Mouse (Mus musculus) intestine, postnatal 0 days (tissue): ENCODE data around the gene Atp6v1fnb. TPM values are rescaled to one million over a fixed set of nuclear protein-coding genes. Genes with fewer than 3 reads are reported as not detected.

Experiments used
- ATAC-seq: fragments of 200-750 bp; cut with Nextera tagmentation; 2 replicates; pipeline ENCODE4 v1.8.0; 2017; ENCODE audit warnings: mild to moderate bottlenecking, moderate TSS enrichment, moderate library complexity
- H3K27ac ChIP-seq: fragments of 300-500 bp; sonication (generic); 2 replicates; pipeline ENCODE4 v1.5.1; 2014; ENCODE audit warnings: mild to moderate bottlenecking, low read depth, low read length, moderate library complexity
- H3K27me3 ChIP-seq: fragments of 300-500 bp; sonication (generic); replicated peaks from 2 replicates; pipeline ENCODE4 v1.6.1; 2014; ENCODE audit warnings: low read length, mixed read lengths; ENCODE audit not compliant: control insufficient read depth, insufficient read depth
- H3K36me3 ChIP-seq: fragments of 300-500 bp; sonication (generic); 2 replicates; pipeline ENCODE4 v1.6.1; 2014; ENCODE audit warnings: mild to moderate bottlenecking, moderate library complexity; ENCODE audit not compliant: control insufficient read depth, insufficient read depth
- H3K4me1 ChIP-seq: fragments of 300-500 bp; sonication (generic); replicated peaks from 2 replicates; pipeline ENCODE4 v1.6.1; 2014; ENCODE audit warnings: antibody characterized with exemption, low read length, mixed read lengths; ENCODE audit not compliant: control insufficient read depth, insufficient read depth
- H3K4me2 ChIP-seq: fragments of 300-500 bp; sonication (generic); replicated peaks from 2 replicates; pipeline ENCODE4 v1.6.1; 2014; ENCODE audit warnings: low read depth, mild to moderate bottlenecking, moderate library complexity
- H3K4me3 ChIP-seq: fragments of 300-500 bp; sonication (generic); 2 replicates; pipeline ENCODE4 v1.5.1; 2014; ENCODE audit warnings: low read depth, low read length
- H3K9ac ChIP-seq: fragments of 300-500 bp; sonication (generic); 2 replicates; pipeline ENCODE4 v1.6.1; 2014; ENCODE audit warnings: mild to moderate bottlenecking, low read depth, low read length
- H3K9me3 ChIP-seq: fragments of 300-500 bp; sonication (generic); 2 replicates; pipeline ENCODE4 v1.6.1; 2016; ENCODE audit warnings: mixed run types; ENCODE audit not compliant: control insufficient read depth
- CTCF ChIP-seq: sonication (generic); IDR thresholded peaks from 2 replicates; pipeline ENCODE4 v1.5.1; 2016; ENCODE audit warnings: low read depth, mild to moderate bottlenecking, control low read depth, antibody characterized with exemption, moderate library complexity
- WGBS: fragments of 180-500 bp; shearing (Covaris S2); extraction: QIAGEN DNeasy Blood & Tissue Kit; methylation state at CpG from one replicate; pipeline ENCODE4 v1.1.7; 2014; 5-methylcytosine and 5-hydroxymethylcytosine counted together
- polyA plus RNA-seq: library from polyadenylated mRNA; unstranded; fragments of >200 nt; fragmentation: Nextera tagmentation; extraction: Ambion mirVana; gene quantifications from 2 replicates; pipeline ENCODE4 v1.2.1, GENCODE M21; 2015

The Atp6v1fnb gene
- polyA plus RNA-seq, 1 experiment from 2014 or later = not detected

DNA sequence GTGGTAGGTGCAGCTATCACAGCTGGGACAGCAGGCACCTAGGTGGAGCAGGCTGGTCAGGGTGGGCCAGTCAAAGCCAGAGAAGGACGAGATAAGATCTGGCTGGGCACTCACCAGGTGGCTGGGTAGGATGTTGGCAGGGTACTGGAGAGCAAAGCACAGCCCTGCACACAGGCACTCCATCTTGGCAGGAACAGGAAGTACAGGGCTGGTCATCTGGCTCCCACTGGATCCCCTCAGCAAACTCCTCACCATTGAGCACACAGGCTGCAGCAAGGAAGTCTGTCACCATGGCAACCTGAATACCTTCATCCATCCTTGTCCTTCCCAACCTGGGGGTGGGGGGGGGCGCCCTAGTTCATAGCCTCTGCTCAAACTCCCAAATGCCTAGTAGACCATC, 26.6 kb downstream of the Atp6v1fnb start:
- Histone ChIP-seq H3K4me3 (no peak overlapping the region), H3K4me2 (no peak overlapping the region), H3K27ac (no peak overlapping the region), H3K4me1 (no peaks in the 10 kb centered on the region), H3K9ac (no peak overlapping the region), H3K27me3 (0 out of 2 replicates have a peak, but pooled peaks cover 4% of the 10 kb centered on the region), H3K36me3 (no peaks in the 10 kb centered on the region), H3K9me3 (no peaks in the 10 kb centered on the region)
- 36% methylated on average over 2 of the region's 2 CpGs for WGBS
- no peak for TF ChIP-seq CTCF
- ATAC-seq = no peak

GRCm38 (mm10) chr6:29500177-29500576, 28.9 kb downstream of the Atp6v1fnb start:
- no peak for ATAC-seq
- 67% methylated on average over 7 of the region's 7 CpGs for WGBS
- TF ChIP-seq CTCF = no peak

DNA sequence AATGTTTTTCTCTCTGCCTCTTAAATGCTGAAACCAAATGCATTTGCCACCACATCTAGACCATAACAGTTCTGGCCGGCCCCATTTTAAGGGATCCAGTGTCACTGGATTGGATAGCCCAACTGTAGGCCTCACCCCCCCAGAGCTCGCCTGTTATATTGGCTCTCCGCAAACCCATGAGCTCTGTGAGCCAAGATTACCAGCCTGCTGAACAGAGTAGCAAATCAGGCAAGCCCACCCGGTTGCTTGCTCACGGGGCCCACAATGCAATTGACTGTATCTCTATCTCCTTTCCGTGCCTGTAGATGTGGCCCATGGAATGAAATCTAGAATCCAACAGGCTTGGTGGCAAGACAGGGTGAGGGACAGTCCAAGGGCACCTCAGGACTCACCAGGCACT, 29.6 kb downstream of the Atp6v1fnb start:
- Histone ChIP-seq H3K36me3 (no peaks in the 10 kb centered on the region), H3K27me3 (0 out of 2 replicates have a peak, but pooled peaks cover 3% of the 10 kb centered on the region), H3K4me2 (no peak overlapping the region), H3K9me3 (no peaks in the 10 kb centered on the region), H3K27ac (no peak overlapping the region), H3K4me3 (no peak overlapping the region), H3K9ac (no peak overlapping the region), H3K4me1 (no peaks in the 10 kb centered on the region)
- no peak for TF ChIP-seq CTCF
- ATAC-seq = no peak
- WGBS = 86% methylated on average over 6 of the region's 6 CpGs

More at GRCm38 (mm10) chr6:29500177-29500576, 28.9 kb downstream of the Atp6v1fnb start:
- no peaks in the 10 kb centered on the region for H3K36me3 ChIP-seq
- H3K9ac ChIP-seq = no peak overlapping the region
- no peaks in the 10 kb centered on the region for H3K4me1 ChIP-seq
- H3K4me2 ChIP-seq = no peak overlapping the region
- no peaks in the 10 kb centered on the region for H3K9me3 ChIP-seq
- H3K27ac ChIP-seq = no peak overlapping the region
- no peak overlapping the region for H3K4me3 ChIP-seq
- H3K27me3 ChIP-seq = 0 out of 2 replicates have a peak, but pooled peaks cover 4% of the 10 kb centered on the region

GRCm38 (mm10) chr6:29501599-29501998, 30.4 kb downstream of the Atp6v1fnb start:
- WGBS = 96% methylated on average over 1 of the region's 1 CpGs
- Histone ChIP-seq H3K9me3 (no peaks in the 10 kb centered on the region), H3K27me3 (no peaks in the 10 kb centered on the region), H3K4me1 (no peaks in the 10 kb centered on the region), H3K4me3 (no peak overlapping the region), H3K36me3 (no peaks in the 10 kb centered on the region), H3K9ac (no peak overlapping the region), H3K4me2 (no peak overlapping the region), H3K27ac (no peak overlapping the region)
- ATAC-seq = no peak
- TF ChIP-seq CTCF = peak; percentile 67

DNA sequence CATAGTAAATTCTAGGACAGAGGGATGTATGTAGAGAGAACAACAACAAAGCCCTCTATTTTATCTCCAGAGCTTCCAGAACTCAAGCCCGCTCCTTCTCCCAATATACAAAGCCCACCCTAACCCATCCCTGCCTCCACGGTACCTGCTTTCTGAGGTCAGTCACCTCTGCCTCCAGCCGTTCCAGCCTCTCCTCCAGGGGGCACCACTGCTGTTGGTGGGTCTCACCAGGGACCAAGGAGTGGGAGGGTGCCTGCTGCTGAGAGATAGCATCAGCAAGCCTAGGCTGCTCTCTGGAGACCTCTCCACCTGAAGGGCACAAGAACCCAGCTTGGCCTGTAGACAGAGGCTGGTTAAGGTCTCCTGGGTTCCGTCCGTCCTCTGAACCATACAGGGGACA, 34.3 kb downstream of the Atp6v1fnb start:
- Histone ChIP-seq H3K4me2 (no peak overlapping the region), H3K36me3 (no peaks in the 10 kb centered on the region), H3K4me3 (no peak overlapping the region), H3K4me1 (0 out of 2 replicates have a peak, but pooled peaks cover 3% of the 10 kb centered on the region), H3K27me3 (peaks cover 5% of the 10 kb centered on the region; the same call in 1 of the 2 replicates), H3K27ac (no peak overlapping the region), H3K9ac (no peak overlapping the region), H3K9me3 (no peaks in the 10 kb centered on the region)
- no peak for ATAC-seq
- 89% methylated on average over 5 of the region's 5 CpGs for WGBS
- TF ChIP-seq CTCF = peak; percentile 27

GRCm38 (mm10) chr6:29506834-29507233, 35.6 kb downstream of the Atp6v1fnb start:
- Histone ChIP-seq H3K4me3 (peak overlapping the region; percentile 50), H3K4me1 (0 out of 2 replicates have a peak, but pooled peaks cover 3% of the 10 kb centered on the region), H3K4me2 (peak overlapping the region; percentile 83), H3K27me3 (peaks cover 5% of the 10 kb centered on the region; the same call in 1 of the 2 replicates), H3K9ac (no peak overlapping the region), H3K36me3 (no peaks in the 10 kb centered on the region), H3K27ac (no peak overlapping the region), H3K9me3 (no peaks in the 10 kb centered on the region)
- no peak for ATAC-seq
- no peak for TF ChIP-seq CTCF
- WGBS = 37% methylated on average over 8 of the region's 8 CpGs
